Mouse (Mus musculus) brain, embryonic 14.5 days (tissue): ENCODE measurements around the gene Chst3.

Experiments used
- CTCF ChIP-seq: fragments of 200-500 bp; IDR thresholded peaks from 2 replicates; pipeline ENCODE4 v1.5.1; 2012; ENCODE audit warnings: inconsistent platforms, mild to moderate bottlenecking, moderate library complexity, borderline replicate concordance; ENCODE audit not compliant: insufficient read depth, insufficient read length; ENCODE audit errors: extremely low read depth
- POLR2A ChIP-seq: fragments of 200-500 bp; IDR thresholded peaks from 2 replicates; pipeline ENCODE4 v1.6.1; 2012; ENCODE audit warnings: mild to moderate bottlenecking, inconsistent platforms, borderline replicate concordance; ENCODE audit not compliant: poor library complexity, insufficient read depth, insufficient read length, severe bottlenecking; ENCODE audit errors: extremely low read depth

DNA sequence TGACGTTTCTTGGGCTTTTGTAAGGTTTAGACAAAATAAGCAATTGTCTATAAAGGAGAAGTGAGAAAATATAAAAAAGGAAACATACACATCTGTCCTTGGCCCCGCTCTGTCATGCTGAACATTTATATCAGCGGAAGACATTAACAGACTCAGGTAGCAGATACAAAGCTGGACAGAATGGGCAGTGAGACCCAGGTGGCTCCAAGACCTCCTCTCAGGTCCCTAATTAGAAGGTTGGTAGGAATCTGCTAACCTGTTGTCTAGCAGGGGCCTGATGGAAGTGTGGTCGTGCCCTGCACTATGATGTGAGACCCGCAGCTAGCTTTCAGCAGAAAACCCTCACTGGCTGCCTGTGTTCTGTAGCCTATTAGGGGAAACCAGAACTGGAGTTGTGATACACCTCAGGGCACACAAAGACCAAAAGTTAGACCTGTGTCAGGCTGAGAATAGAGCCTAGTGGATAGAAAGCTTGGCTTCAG is 1.0 kb upstream of the Chst3 start:
- TF ChIP-seq CTCF (no peak), POLR2A (no peak)
